In genomic region chr19:55565523-55566369, GRCm38 (mm10) we compare ENCODE assay signal across 19 mouse cellular contexts.
A peak's percentile ranks its signal among the peaks of the same experiment; 100 is the strongest.
DNase-seq lines count a peak whose midpoint lies in the region; ATAC-seq and TF ChIP-seq lines count a peak whose summit lies in the region.
"Had no signal": no experiment of that assay in that cellular context is flagged by ENCODE, and none has a peak within 500 bp of the region (broad histone marks: within the 10 kb centered on the region; RNA-seq: fewer than 3 reads in every experiment).

No protein-coding gene starts in this region.

- peak; percentile 77 to 78 for TF ChIP-seq EP300 in MEL (IDR thresholded peaks at IDR 0.05; ENCODE audit: low read depth in 1 of 2, low read length in 2 of 2)

- ATAC-seq in liver, embryonic 11.5 days (replicated peaks; ENCODE audit: low FRiP score) = no peak
- peak; percentile 26; the same call in 1 of the 2 replicates for ATAC-seq in liver, embryonic 15.5 days (ENCODE audit: insufficient read depth)
- ATAC-seq: forebrain, embryonic 14.5 days had no signal

- no peak overlapping the region for H3K27ac ChIP-seq in liver, adult 2 months (replicated peaks; ENCODE audit: insufficient read depth, low read depth, low read length)
- no peak overlapping the region for H3K27ac ChIP-seq in liver, embryonic 11.5 days (ENCODE audit: low read depth, low read length)
- H3K27ac ChIP-seq in MEL (ENCODE audit: control insufficient read depth, low read depth, low read length) = peak overlapping the region; percentile 53
- 0 out of 2 replicates have a peak overlapping the region, but pooled peaks have one; percentile 31 for H3K27ac ChIP-seq in liver, embryonic 15.5 days (replicated peaks)
- H3K27ac ChIP-seq: embryonic facial prominence, embryonic 15.5 days; forebrain, embryonic 10.5 days; heart, embryonic 10.5 days; hindbrain, embryonic 14.5 days had no signal

- DNase-seq in liver, adult 2 months (ENCODE audit: extremely low read depth, low read depth, low spot score) = peak; percentile 72
- DNase-seq in liver, embryonic 11.5 days (ENCODE audit: low spot score) = no peak
- DNase-seq in MEL (ENCODE audit: low read depth, low spot score) = peak; percentile 73
- no peak for DNase-seq in layer of hippocampus, adult 11-12 months (ENCODE audit: low spot score)
- DNase-seq in embryo, embryonic 11 days = no peak
- DNase-seq: adrenal gland, adult 8-10 months; adrenal gland, postnatal 36 days; cerebellum, adult 2 months; cerebellum, postnatal 10 days; gastrocnemius, postnatal 36 days; heart, adult 18-20 months; heart, postnatal 10 days had no signal

- 18% methylated on average over 6 of the region's 6 CpGs for WGBS in liver, adult 2 months
- 19% methylated on average over 6 of the region's 6 CpGs for WGBS in liver, embryonic 11.5 days
- 17% methylated on average over 6 of the region's 6 CpGs for WGBS in liver, embryonic 15.5 days (ENCODE audit: insufficient replicate concordance)

- no peak overlapping the region for H3K9ac ChIP-seq in liver, adult 2 months (ENCODE audit: low read depth, low read length)
- no peak overlapping the region for H3K9ac ChIP-seq in liver, embryonic 11.5 days (ENCODE audit: low read depth, low read length)
- no peak overlapping the region for H3K9ac ChIP-seq in MEL (ENCODE audit: control insufficient read depth, low read depth, low read length, poor library complexity, severe bottlenecking)
- no peak overlapping the region for H3K9ac ChIP-seq in liver, embryonic 15.5 days
- H3K9ac ChIP-seq: embryonic facial prominence, embryonic 15.5 days; hindbrain, embryonic 14.5 days had no signal

- no peaks in the 10 kb centered on the region for H3K27me3 ChIP-seq in liver, adult 2 months (ENCODE audit: control insufficient read depth, insufficient read depth, low read length)
- no peaks in the 10 kb centered on the region for H3K27me3 ChIP-seq in liver, embryonic 11.5 days (replicated peaks; ENCODE audit: control insufficient read depth, insufficient read depth, low read length)
- H3K27me3 ChIP-seq in MEL (ENCODE audit: control insufficient read depth in 1 of 2, insufficient read depth in 2 of 2, low read length in 2 of 2) = no peaks in the 10 kb centered on the region
- H3K27me3 ChIP-seq in liver, embryonic 15.5 days = no peaks in the 10 kb centered on the region

- no peak for TF ChIP-seq POLR2A in liver, adult 2 months (IDR thresholded peaks at IDR 0.05; ENCODE audit: extremely low read depth, insufficient read depth, low read length)
- TF ChIP-seq POLR2A in MEL (IDR thresholded peaks at IDR 0.05; ENCODE audit: control insufficient read depth in 1 of 2, insufficient read depth in 1 of 2, low read depth in 1 of 2, low read length in 2 of 2, poor library complexity in 1 of 2) = no peak

- TF ChIP-seq RAD21 in MEL (IDR thresholded peaks at IDR 0.05; ENCODE audit: low read depth, low read length) = no peak

- H3K4me1 ChIP-seq in liver, adult 2 months (ENCODE audit: control insufficient read depth, insufficient read depth, low read length) = peaks cover 17% of the 10 kb centered on the region
- peaks cover 43% of the 10 kb centered on the region for H3K4me1 ChIP-seq in liver, embryonic 11.5 days (replicated peaks; ENCODE audit: control insufficient read depth, insufficient read depth, low read length)
- peaks cover 33 to 49% of the 10 kb centered on the region in 2 experiments for H3K4me1 ChIP-seq in MEL (ENCODE audit: control insufficient read depth in 1 of 2, insufficient read depth in 2 of 2, low read length in 2 of 2)
- peaks cover 63% of the 10 kb centered on the region for H3K4me1 ChIP-seq in liver, embryonic 15.5 days (replicated peaks)

- no peaks in the 10 kb centered on the region for H3K79me2 ChIP-seq in liver, adult 2 months (ENCODE audit: control insufficient read depth, insufficient read depth, low read length)
- H3K79me2 ChIP-seq in MEL (ENCODE audit: control insufficient read depth, insufficient read depth, low read length, poor library complexity) = no peaks in the 10 kb centered on the region

- H3K4me2 ChIP-seq in liver, embryonic 11.5 days = no peak overlapping the region
- no peak overlapping the region for H3K4me2 ChIP-seq in liver, embryonic 15.5 days
- H3K4me2 ChIP-seq: embryonic facial prominence, embryonic 15.5 days; hindbrain, embryonic 14.5 days had no signal

- H3K36me3 ChIP-seq in liver, adult 2 months (ENCODE audit: control insufficient read depth, insufficient read depth, low read length) = no peaks in the 10 kb centered on the region
- no peaks in the 10 kb centered on the region for H3K36me3 ChIP-seq in liver, embryonic 11.5 days (ENCODE audit: control insufficient read depth, insufficient read depth, low read length)
- H3K36me3 ChIP-seq in MEL (ENCODE audit: control insufficient read depth in 1 of 2, insufficient read depth in 2 of 2, low read length in 2 of 2) = peaks cover 0 to 52% of the 10 kb centered on the region in 2 experiments; a peak in 2 of 4 replicates
- no peaks in the 10 kb centered on the region for H3K36me3 ChIP-seq in liver, embryonic 15.5 days (replicated peaks)
- H3K36me3 ChIP-seq: embryonic facial prominence, embryonic 15.5 days; forebrain, embryonic 10.5 days; heart, embryonic 10.5 days had no signal

- no peak for TF ChIP-seq CTCF in liver, adult 2 months (IDR thresholded peaks at IDR 0.05; ENCODE audit: low read depth, low read length)
- TF ChIP-seq CTCF in MEL (IDR thresholded peaks at IDR 0.05 in 2 of 3, conservative IDR thresholded peaks at IDR 0.05 in 1 of 3; ENCODE audit: control insufficient read depth in 1 of 3, insufficient read depth in 1 of 3, low read depth in 2 of 3, low read length in 3 of 3, poor library complexity in 1 of 3, severe bottlenecking in 1 of 3) = no peak

- no peak overlapping the region for H3K4me3 ChIP-seq in liver, adult 2 months (ENCODE audit: insufficient read depth, low read depth, low read length)
- H3K4me3 ChIP-seq in liver, embryonic 11.5 days (ENCODE audit: low read depth, low read length) = no peak overlapping the region
- H3K4me3 ChIP-seq in MEL (ENCODE audit: control insufficient read depth in 1 of 2, insufficient read depth in 1 of 2, low read depth in 2 of 2, low read length in 2 of 2) = no peak overlapping the region
- H3K4me3 ChIP-seq in liver, embryonic 15.5 days (replicated peaks) = no peak overlapping the region
- H3K4me3 ChIP-seq: embryonic facial prominence, embryonic 15.5 days; erythroblast, embryonic 14.5 days; forebrain, embryonic 10.5 days; heart, embryonic 10.5 days had no signal

- H3K9me3 ChIP-seq in liver, embryonic 11.5 days (ENCODE audit: control insufficient read depth, low read length) = no peaks in the 10 kb centered on the region
- H3K9me3 ChIP-seq in MEL (replicated peaks; ENCODE audit: insufficient read depth, low read length) = no peaks in the 10 kb centered on the region
- H3K9me3 ChIP-seq in liver, embryonic 15.5 days (replicated peaks) = no peaks in the 10 kb centered on the region
- H3K9me3 ChIP-seq: embryonic facial prominence, embryonic 15.5 days; forebrain, embryonic 10.5 days; heart, embryonic 10.5 days had no signal

TF ChIP-seq in MEL, 35 proteins besides CTCF, POLR2A, EP300 and RAD21 (continues in another document):
- TF ChIP-seq HCFC1 (IDR thresholded peaks at IDR 0.05; ENCODE audit: low read depth, low read length) (no peak), CHD2 (IDR thresholded peaks at IDR 0.05; ENCODE audit: low read length) (no peak), GATA1 (IDR thresholded peaks at IDR 0.05; ENCODE audit: low read depth, low read length) (peak; percentile 84), NRF1 (IDR thresholded peaks at IDR 0.05; ENCODE audit: insufficient read depth, low read depth, low read length, poor library complexity, severe bottlenecking) (no peak), TCF12 (IDR thresholded peaks at IDR 0.05; ENCODE audit: low read depth, low read length) (peak; percentile 65), ZNF384 (IDR thresholded peaks at IDR 0.05; ENCODE audit: low read depth, low read length) (peak; percentile 87), JUND (IDR thresholded peaks at IDR 0.05; ENCODE audit: low read depth, low read length) (no peak), ZMIZ1 (IDR thresholded peaks at IDR 0.05; ENCODE audit: low read depth, low read length) (no peak), RCOR1 (IDR thresholded peaks at IDR 0.05; ENCODE audit: low read depth, low read length) (peak; percentile 85), MEF2A (IDR thresholded peaks at IDR 0.05; ENCODE audit: extremely low read depth, insufficient replicate concordance, low read depth, low read length, poor library complexity, severe bottlenecking) (0 out of 2 replicates have a peak, but pooled peaks have one; percentile 43), ZC3H11A (IDR thresholded peaks at IDR 0.05; ENCODE audit: low read depth, low read length) (no peak), TBP (IDR thresholded peaks at IDR 0.05; ENCODE audit: low read depth, low read length) (0 out of 2 replicates have a peak, but pooled peaks have one; percentile 27), POLR2AphosphoS5 (IDR thresholded peaks at IDR 0.05; ENCODE audit: borderline replicate concordance, low read depth, low read length) (no peak), ETS1 (IDR thresholded peaks at IDR 0.05; ENCODE audit: low read depth, low read length) (peak; percentile 91), TAL1 (IDR thresholded peaks at IDR 0.05; ENCODE audit: low read length) (no peak), USF2 (IDR thresholded peaks at IDR 0.05; ENCODE audit: borderline replicate concordance in 1 of 2, insufficient read depth in 1 of 2, low read depth in 1 of 2, low read length in 2 of 2) (no peak), MYC (IDR thresholded peaks at IDR 0.05; ENCODE audit: low read depth, low read length) (peak; percentile 51; the same call in 1 of the 2 replicates), ELF1 (IDR thresholded peaks at IDR 0.05; ENCODE audit: low read depth, low read length) (0 out of 2 replicates have a peak, but pooled peaks have one; percentile 18), SIN3A (IDR thresholded peaks at IDR 0.05; ENCODE audit: low read length) (peak; percentile 77), CHD1 (IDR thresholded peaks at IDR 0.05; ENCODE audit: low read depth, low read length) (no peak), KAT2A (conservative IDR thresholded peaks at IDR 0.05; ENCODE audit: low read depth, low read length) (no peak), UBTF (IDR thresholded peaks at IDR 0.05; ENCODE audit: borderline replicate concordance, insufficient read depth, low read depth, low read length) (no peak), NELFE (IDR thresholded peaks at IDR 0.05; ENCODE audit: low read depth, low read length) (no peak), SMC3 (IDR thresholded peaks at IDR 0.05; ENCODE audit: low read depth, low read length) (no peak), MYB (IDR thresholded peaks at IDR 0.05; ENCODE audit: low read depth, low read length) (no peak), MAZ (IDR thresholded peaks at IDR 0.05; ENCODE audit: low read depth, low read length) (no peak), MAX (IDR thresholded peaks at IDR 0.05; ENCODE audit: low read length) (no peak), GABPA (IDR thresholded peaks at IDR 0.05; ENCODE audit: low read depth, low read length) (no peak), ZKSCAN1 (IDR thresholded peaks at IDR 0.05; ENCODE audit: low read depth, low read length) (no peak)

Comparison
In these comparisons a context has a peak if more than half of its experiments do, and no peak if none do; other contexts are left out.
1. DNase-seq: peak in liver, adult 2 months (single experiment) and MEL (single experiment); none in liver, embryonic 11.5 days (single experiment), layer of hippocampus, adult 11-12 months (single experiment) and embryo, embryonic 11 days (single experiment).
2. H3K27ac ChIP-seq: peak in MEL (single experiment) and liver, embryonic 15.5 days (single experiment); none in liver, adult 2 months (single experiment) and liver, embryonic 11.5 days (single experiment).